Mouse (Mus musculus) kidney, embryonic 16.5 days (tissue): ENCODE measurements at regions not wholly inside any gene's neighbourhood (a gene's known extent, or its start where the extent isn't known, plus 50 kb on each side); places are given as distances from the start of the nearest gene placed in this dataset.

Source experiments
- ATAC-seq: fragments of 200-750 bp; cut with Nextera tagmentation; 2 replicates; pipeline ENCODE4 v1.8.0; 2017; ENCODE audit warnings: moderate TSS enrichment; ENCODE audit not compliant: low FRiP score, low TSS enrichment
- H3K27ac ChIP-seq: fragments of 300-500 bp; sonication (generic); 2 replicates; pipeline ENCODE4 v1.5.1; 2014; ENCODE audit warnings: low read length
- H3K27me3 ChIP-seq: fragments of 300-500 bp; sonication (generic); 2 replicates; pipeline ENCODE4 v1.6.1; 2014; ENCODE audit warnings: low read length, control low read depth, mixed read lengths; ENCODE audit not compliant: insufficient read depth
- H3K36me3 ChIP-seq: fragments of 300-500 bp; sonication (generic); 2 replicates; pipeline ENCODE4 v1.6.1; 2014; ENCODE audit warnings: low read length, control low read depth, mixed read lengths; ENCODE audit not compliant: insufficient read depth
- H3K4me1 ChIP-seq: fragments of 300-500 bp; sonication (generic); 2 replicates; pipeline ENCODE4 v1.6.1; 2014; ENCODE audit warnings: low read length, control low read depth, mixed read lengths; ENCODE audit not compliant: insufficient read depth
- H3K4me2 ChIP-seq: fragments of 300-500 bp; sonication (generic); replicated peaks from 2 replicates; pipeline ENCODE4 v1.6.1; 2014; ENCODE audit warnings: low read depth, low read length
- H3K4me3 ChIP-seq: fragments of 300-500 bp; sonication (generic); 2 replicates; pipeline ENCODE4 v1.5.1; 2014; ENCODE audit warnings: mild to moderate bottlenecking, low read length
- H3K9ac ChIP-seq: fragments of 300-500 bp; sonication (generic); replicated peaks from 2 replicates; pipeline ENCODE4 v1.6.1; 2014; ENCODE audit warnings: low read length
- H3K9me3 ChIP-seq: fragments of 300-500 bp; sonication (generic); 2 replicates; pipeline ENCODE4 v1.6.1; 2016; ENCODE audit warnings: low read length, control low read depth
- WGBS: fragments of 180-500 bp; shearing (Covaris S2); extraction: QIAGEN DNeasy Blood & Tissue Kit; methylation state at CpG from one replicate; pipeline ENCODE4 v1.1.7; 2014; 5-methylcytosine and 5-hydroxymethylcytosine counted together

DNA sequence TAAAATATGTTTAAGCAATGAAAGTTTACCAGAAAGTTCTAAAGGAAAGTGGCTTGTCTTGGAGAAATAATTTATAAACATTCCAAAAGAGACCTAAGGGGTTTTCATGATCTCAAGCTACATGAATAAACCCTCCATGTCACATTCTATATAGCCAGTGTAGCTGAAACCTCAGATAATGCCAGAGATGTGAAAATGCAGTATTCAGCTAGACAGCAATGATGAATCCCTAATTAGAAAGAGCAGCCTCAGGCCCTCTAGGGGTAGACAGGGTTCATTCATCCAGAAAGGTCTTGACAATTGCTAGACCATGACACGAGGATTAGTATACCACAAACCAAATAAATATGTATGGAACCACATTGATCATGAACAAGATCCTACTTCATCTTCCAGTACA is 97.2 kb upstream of the Nox4 start:
- H3K4me1 ChIP-seq: no peaks in the 10 kb centered on the region
- H3K27ac ChIP-seq: no peak overlapping the region
- no peaks in the 10 kb centered on the region for H3K27me3 ChIP-seq
- ATAC-seq: no peak
- H3K9ac ChIP-seq: no peak overlapping the region
- 69% methylated on average over 1 of the region's 1 CpGs for WGBS
- no peak overlapping the region for H3K4me3 ChIP-seq
- no peak overlapping the region for H3K4me2 ChIP-seq
- H3K9me3 ChIP-seq: no peaks in the 10 kb centered on the region
- H3K36me3 ChIP-seq: no peaks in the 10 kb centered on the region

DNA sequence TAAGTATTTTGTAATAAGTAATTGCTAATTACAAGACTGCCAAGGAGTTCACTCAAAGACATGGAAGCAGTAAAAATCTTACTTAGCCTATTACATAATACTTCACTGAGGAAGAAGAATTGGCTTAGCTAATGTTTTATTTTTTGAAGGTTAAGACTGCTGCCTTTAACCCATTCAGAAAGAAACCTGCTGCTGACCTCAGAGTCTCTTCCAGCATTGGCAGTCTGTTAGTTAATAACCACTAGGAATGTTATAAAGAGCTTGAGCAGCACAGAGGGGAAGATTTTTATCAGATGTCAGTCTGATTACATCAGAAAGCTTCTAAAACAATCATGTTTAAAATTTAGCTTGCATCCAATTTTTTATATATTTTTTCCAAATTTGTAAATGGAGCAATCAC is 94.9 kb upstream of the Nox4 start:
- no peak; the same call in 1 of the 2 replicates for ATAC-seq
- Histone ChIP-seq H3K4me1 (no peaks in the 10 kb centered on the region), H3K9me3 (no peaks in the 10 kb centered on the region), H3K36me3 (no peaks in the 10 kb centered on the region), H3K27ac (no peak overlapping the region), H3K27me3 (no peaks in the 10 kb centered on the region), H3K4me3 (no peak overlapping the region), H3K9ac (no peak overlapping the region), H3K4me2 (no peak overlapping the region)

DNA sequence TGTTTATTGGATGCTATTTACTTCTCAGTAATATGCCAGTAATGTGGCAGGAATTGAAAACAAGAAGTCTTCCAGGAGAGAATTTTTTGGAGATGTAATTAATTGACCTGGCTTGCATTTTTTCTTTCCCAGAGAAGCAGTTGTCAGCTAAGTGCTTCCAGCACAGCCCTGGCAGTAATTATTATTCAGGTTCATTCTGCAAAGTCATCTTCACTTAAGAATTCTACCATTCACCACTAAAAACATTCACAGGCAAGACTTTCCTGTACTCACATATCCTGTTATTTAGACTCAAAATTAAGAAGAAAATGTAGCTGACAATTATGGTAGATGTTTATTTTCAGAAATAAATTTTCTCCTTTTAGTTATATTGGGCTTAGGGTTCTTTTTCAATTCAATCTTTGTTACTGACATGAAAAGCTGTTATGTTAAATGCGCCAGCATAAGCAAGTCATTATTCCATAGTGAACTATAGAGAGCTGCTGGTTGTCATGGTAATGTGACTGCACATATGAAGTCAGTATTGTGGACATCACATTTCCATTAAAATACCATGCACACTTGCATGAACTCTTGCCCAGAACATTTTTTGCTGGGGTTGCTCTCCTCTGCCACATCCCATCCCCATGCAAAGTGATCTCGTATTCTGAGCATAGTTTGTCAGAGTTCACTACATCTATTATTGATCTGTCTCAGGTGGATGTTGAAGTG is 59.3 kb upstream of the Nox4 start:
- H3K4me1 ChIP-seq: no peaks in the 10 kb centered on the region
- H3K27ac ChIP-seq: no peak overlapping the region
- ATAC-seq: no peak
- no peak overlapping the region for H3K4me3 ChIP-seq
- no peaks in the 10 kb centered on the region for H3K27me3 ChIP-seq
- WGBS: 67% methylated on average over 2 of the region's 2 CpGs
- no peaks in the 10 kb centered on the region for H3K9me3 ChIP-seq
- no peak overlapping the region for H3K9ac ChIP-seq
- H3K4me2 ChIP-seq: no peak overlapping the region
- H3K36me3 ChIP-seq: no peaks in the 10 kb centered on the region

DNA sequence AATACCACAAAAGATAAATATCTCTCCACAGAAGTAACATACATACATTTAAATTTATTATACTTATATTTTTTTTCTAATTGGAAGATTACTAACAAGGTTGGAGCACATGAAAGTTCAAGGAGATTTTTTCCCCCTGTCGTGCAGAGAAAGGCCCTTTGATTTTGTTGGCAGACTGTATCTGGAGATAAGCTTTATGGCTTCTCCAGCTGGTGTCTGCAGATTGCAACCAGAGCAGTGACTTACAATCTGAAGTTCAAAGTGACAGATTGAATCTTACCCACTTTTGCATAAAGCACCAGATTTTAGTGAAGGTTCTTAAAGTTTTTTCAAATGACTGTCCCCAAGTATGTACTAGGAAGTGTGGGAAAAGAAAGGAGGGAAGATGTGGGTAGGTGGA is 50.2 kb upstream of the Nox4 start:
- no peak overlapping the region for H3K27ac ChIP-seq
- H3K36me3 ChIP-seq: no peaks in the 10 kb centered on the region
- no peak overlapping the region for H3K4me2 ChIP-seq
- H3K27me3 ChIP-seq: no peaks in the 10 kb centered on the region
- H3K4me3 ChIP-seq: no peak overlapping the region
- WGBS: 33% methylated on average over 1 of the region's 1 CpGs
- H3K9me3 ChIP-seq: no peaks in the 10 kb centered on the region
- no peak for ATAC-seq
- H3K9ac ChIP-seq: no peak overlapping the region
- no peaks in the 10 kb centered on the region for H3K4me1 ChIP-seq
